Mouse (Mus musculus) lung, adult 18-20 months (tissue): ENCODE measurements around the gene Aox4.

ENCODE experiments used
- DNase-seq, 2 experiments: peaks; one replicate each; pipeline ENCODE4 v3.0.0; 2022; ENCODE audit warnings: mixed read lengths in 2 of 2

Aox4 gene

GRCm38 (mm10) chr1:58210203-58210602, at the start of gene Aox4:
Gene Aox4, plus strand, starts transcription at chr1:58210397.
- DNase-seq = no peak

- no peak for DNase-seq
These were observed 40.3 kb upstream of the Aox4 start for GRCm38 (mm10) chr1:58169893-58170292.

- no peak for DNase-seq
These were observed 21.6 kb upstream of the Aox4 start for GRCm38 (mm10) chr1:58188514-58189175.

GRCm38 (mm10) chr1:58194317-58194716, 15.9 kb upstream of the Aox4 start:
- no peak for DNase-seq

- DNase-seq = peak in 1 of 2 experiments; percentile 16
These were observed 15.2 kb upstream of the Aox4 start for GRCm38 (mm10) chr1:58194988-58195387.

GRCm38 (mm10) chr1:58195541-58195940, 14.7 kb upstream of the Aox4 start:
- peak; percentile 20 to 31 for DNase-seq

GRCm38 (mm10) chr1:58197023-58197422, 13.2 kb upstream of the Aox4 start:
- DNase-seq = no peak

GRCm38 (mm10) chr1:58198386-58198785, 11.8 kb upstream of the Aox4 start:
- no peak for DNase-seq

- DNase-seq = no peak
These were observed 2.6 kb downstream of the Aox4 start for GRCm38 (mm10) chr1:58212805-58213204.

GRCm38 (mm10) chr1:58213838-58214237, 3.6 kb downstream of the Aox4 start:
- DNase-seq = no peak

- no peak for DNase-seq
These were observed 5.2 kb downstream of the Aox4 start for GRCm38 (mm10) chr1:58215353-58215752.

- no peak for DNase-seq
These were observed 5.8 kb downstream of the Aox4 start for GRCm38 (mm10) chr1:58215956-58216532.

GRCm38 (mm10) chr1:58221070-58221469, 10.9 kb downstream of the Aox4 start:
- no peak for DNase-seq

GRCm38 (mm10) chr1:58221879-58222278, 11.7 kb downstream of the Aox4 start:
- DNase-seq = no peak

- DNase-seq = no peak
These were observed 17.9 kb downstream of the Aox4 start for GRCm38 (mm10) chr1:58228086-58228485.

- no peak for DNase-seq
These were observed 18.7 kb downstream of the Aox4 start for GRCm38 (mm10) chr1:58228916-58229315.

- DNase-seq = no peak
These were observed 19.6 kb downstream of the Aox4 start for GRCm38 (mm10) chr1:58229774-58230173.

GRCm38 (mm10) chr1:58230542-58230941, 20.3 kb downstream of the Aox4 start:
- no peak for DNase-seq

- no peak for DNase-seq
These were observed 25.2 kb downstream of the Aox4 start for GRCm38 (mm10) chr1:58235405-58235804.

GRCm38 (mm10) chr1:58237527-58238299, 27.5 kb downstream of the Aox4 start:
- peak in 1 of 2 experiments; percentile 33 for DNase-seq

- no peak for DNase-seq
These were observed 28.2 kb downstream of the Aox4 start for GRCm38 (mm10) chr1:58238440-58238839.

- DNase-seq = no peak
These were observed 28.8 kb downstream of the Aox4 start for GRCm38 (mm10) chr1:58238961-58239360.

GRCm38 (mm10) chr1:58240347-58240746, 30.1 kb downstream of the Aox4 start:
- DNase-seq = no peak

GRCm38 (mm10) chr1:58244487-58244886, 34.3 kb downstream of the Aox4 start:
- DNase-seq = no peak
